Mouse (Mus musculus) spleen, adult 2 months (tissue): ENCODE measurements around the gene Rptor.

ENCODE experiments used
- CTCF ChIP-seq: fragments of 200-500 bp; IDR thresholded peaks from 2 replicates; pipeline ENCODE4 v1.5.1; 2011; ENCODE audit warnings: mild to moderate bottlenecking, inconsistent platforms; ENCODE audit not compliant: insufficient read depth, insufficient read length, insufficient replicate concordance; ENCODE audit errors: extremely low read depth
- POLR2A ChIP-seq: fragments of 200-500 bp; IDR thresholded peaks from 2 replicates; pipeline ENCODE4 v1.6.1; 2011; ENCODE audit warnings: low read depth, low read length, inconsistent platforms

DNA sequence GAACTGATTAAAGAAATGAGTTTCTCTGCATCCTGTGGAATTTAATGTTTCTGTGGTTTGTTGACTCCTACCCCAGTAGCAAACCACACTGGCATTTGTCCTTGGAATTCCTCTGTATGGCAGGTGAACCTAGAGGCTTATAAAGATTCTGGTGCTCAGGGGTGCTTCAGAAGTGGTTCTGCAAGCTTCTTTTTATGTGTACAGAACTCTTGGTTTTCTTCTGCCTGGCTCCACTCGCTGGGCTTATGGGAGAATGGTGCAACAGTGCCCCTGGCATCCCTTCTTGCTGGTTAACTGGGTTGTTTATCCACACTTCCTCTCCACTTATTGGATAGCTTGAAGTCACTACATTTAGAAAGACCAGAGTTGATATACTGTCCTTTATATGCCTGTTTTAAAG, 104.6 kb downstream of the Rptor start:
- TF ChIP-seq CTCF: no peak
- TF ChIP-seq POLR2A: no peak
